Mouse (Mus musculus) bone marrow macrophage, adult 2 months (primary cell): ENCODE results near the gene Rbks.

Experiments
- CTCF ChIP-seq: IDR thresholded peaks from 2 replicates; pipeline ENCODE4 v1.5.1; 2012; ENCODE audit warnings: low read depth, mild to moderate bottlenecking, low read length, moderate library complexity
- POLR2A ChIP-seq: IDR thresholded peaks from 2 replicates; pipeline ENCODE4 v1.6.1; 2012; ENCODE audit warnings: mild to moderate bottlenecking, low read depth, low read length, borderline replicate concordance

DNA sequence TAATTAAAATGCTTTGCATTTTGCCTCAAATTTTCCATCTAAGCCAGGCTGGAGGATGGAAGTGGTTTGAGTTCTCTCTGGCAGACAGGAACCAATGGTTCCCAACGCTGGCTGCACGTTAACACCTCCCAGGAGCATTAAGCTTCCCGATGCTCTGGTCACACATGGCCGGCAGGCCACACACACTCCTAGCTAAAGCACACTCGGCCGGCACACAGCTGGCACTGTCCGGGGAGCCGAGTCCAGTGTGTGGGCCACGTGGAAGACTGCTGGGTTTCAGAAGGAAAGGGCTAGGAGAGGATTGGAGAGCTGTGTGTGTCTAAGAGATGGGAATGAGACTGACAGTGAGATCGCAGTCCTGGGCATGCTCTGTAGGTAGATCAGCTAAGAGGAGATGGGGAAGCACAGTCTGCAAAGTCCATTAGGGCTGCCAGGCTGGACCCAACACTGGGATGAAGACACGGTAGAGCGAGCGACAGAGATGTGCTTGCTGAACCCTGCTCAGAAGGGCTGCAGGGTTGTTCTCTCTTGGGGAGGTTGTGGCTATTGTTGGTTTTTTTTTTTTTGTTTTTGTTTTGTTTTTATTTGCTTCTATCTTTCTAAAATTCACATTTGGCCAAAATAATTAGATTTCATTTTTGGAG lies 29.0 kb downstream of the Rbks start:
- TF ChIP-seq CTCF (no peak), POLR2A (no peak)
